Mouse (Mus musculus) kidney, postnatal 0 days (tissue): ENCODE measurements at regions not wholly inside any gene's neighbourhood (a gene's known extent, or its start where the extent isn't known, plus 50 kb on each side); places are given as distances from the start of the nearest gene placed in this dataset.
A peak's percentile ranks its signal among the peaks of the same experiment; 100 is the strongest.

ENCODE experiments used
- ATAC-seq: fragments of 200-750 bp; cut with Nextera tagmentation; replicated peaks from 2 replicates; pipeline ENCODE4 v1.8.0; 2017; ENCODE audit warnings: low read depth, moderate number of reproducible peaks, moderate TSS enrichment, moderate library complexity; ENCODE audit not compliant: low FRiP score
- DNase-seq: peaks from one replicate; pipeline ENCODE4 v3.0.0-alpha.2; 2016; ENCODE audit warnings: low spot score
- H3K27ac ChIP-seq: fragments of 300-500 bp; sonication (generic); 2 replicates; pipeline ENCODE4 v1.5.1; 2014; ENCODE audit warnings: mild to moderate bottlenecking
- H3K27me3 ChIP-seq: fragments of 300-500 bp; sonication (generic); 2 replicates; pipeline ENCODE4 v1.6.1; 2014; ENCODE audit warnings: low read length, mixed read lengths; ENCODE audit not compliant: insufficient read depth
- H3K36me3 ChIP-seq: fragments of 300-500 bp; sonication (generic); 2 replicates; pipeline ENCODE4 v1.6.1; 2014; ENCODE audit warnings: low read length, mixed read lengths; ENCODE audit not compliant: insufficient read depth
- H3K4me1 ChIP-seq: fragments of 300-500 bp; sonication (generic); replicated peaks from 2 replicates; pipeline ENCODE4 v1.6.1; 2014; ENCODE audit warnings: antibody characterized with exemption, low read length, mixed read lengths; ENCODE audit not compliant: insufficient read depth
- H3K4me2 ChIP-seq: fragments of 300-500 bp; sonication (generic); 2 replicates; pipeline ENCODE4 v1.6.1; 2014; ENCODE audit warnings: mild to moderate bottlenecking, low read length, moderate library complexity, mixed read lengths
- H3K4me3 ChIP-seq: fragments of 300-500 bp; sonication (generic); replicated peaks from 2 replicates; pipeline ENCODE4 v1.5.1; 2014; ENCODE audit warnings: low read depth, low read length
- H3K9ac ChIP-seq: fragments of 300-500 bp; sonication (generic); 2 replicates; pipeline ENCODE4 v1.6.1; 2014; ENCODE audit warnings: low read depth, low read length
- H3K9me3 ChIP-seq: fragments of 300-500 bp; sonication (generic); replicated peaks from 2 replicates; pipeline ENCODE4 v1.6.1; 2016; ENCODE audit warnings: low read length, inconsistent platforms, mixed read lengths
- CTCF ChIP-seq: IDR thresholded peaks from 2 replicates; pipeline ENCODE4 v1.5.1; 2016; ENCODE audit warnings: antibody characterized with exemption, low read depth, mild to moderate bottlenecking, moderate library complexity
- WGBS: fragments of 180-500 bp; shearing (Covaris S2); extraction: QIAGEN DNeasy Blood & Tissue Kit; methylation state at CpG from one replicate; pipeline ENCODE4 v1.1.7; 2014; 5-methylcytosine and 5-hydroxymethylcytosine counted together

- WGBS = 91% methylated on average over 1 of the region's 1 CpGs
- H3K27me3 ChIP-seq = no peaks in the 10 kb centered on the region
- no peak for ATAC-seq
Observed at GRCm38 (mm10) chr12:97983390-97983789, 275.9 kb downstream of the Galc start.

GRCm38 (mm10) chr12:97978668-97979067 lies 280.6 kb downstream of the Galc start:
- Histone ChIP-seq H3K4me3 (no peak overlapping the region), H3K4me1 (no peaks in the 10 kb centered on the region), H3K27me3 (no peaks in the 10 kb centered on the region), H3K36me3 (no peaks in the 10 kb centered on the region), H3K9ac (no peak overlapping the region), H3K4me2 (no peak overlapping the region), H3K9me3 (no peaks in the 10 kb centered on the region), H3K27ac (no peak overlapping the region)
- DNase-seq = no peak
- WGBS = 81% methylated on average over 3 of the region's 3 CpGs
- no peak for ATAC-seq
- TF ChIP-seq CTCF = no peak

More at GRCm38 (mm10) chr12:97983390-97983789, 275.9 kb downstream of the Galc start:
- no peak overlapping the region for H3K4me3 ChIP-seq
- H3K9ac ChIP-seq = no peak overlapping the region
- TF ChIP-seq CTCF = no peak
- no peak overlapping the region for H3K4me2 ChIP-seq
- no peaks in the 10 kb centered on the region for H3K36me3 ChIP-seq
- no peaks in the 10 kb centered on the region for H3K4me1 ChIP-seq
- H3K27ac ChIP-seq = no peak overlapping the region
- no peaks in the 10 kb centered on the region for H3K9me3 ChIP-seq
- DNase-seq = no peak

GRCm38 (mm10) chr12:97978178-97978651 lies 281.0 kb downstream of the Galc start:
- Histone ChIP-seq H3K36me3 (no peaks in the 10 kb centered on the region), H3K9ac (no peak overlapping the region), H3K27ac (no peak overlapping the region), H3K27me3 (no peaks in the 10 kb centered on the region), H3K4me3 (no peak overlapping the region), H3K4me1 (no peaks in the 10 kb centered on the region), H3K9me3 (no peaks in the 10 kb centered on the region), H3K4me2 (no peak overlapping the region)
- no peak for TF ChIP-seq CTCF
- DNase-seq (no peak), ATAC-seq (no peak)
- 65% methylated on average over 8 of the region's 8 CpGs for WGBS

GRCm38 (mm10) chr12:97977633-97978032 lies 281.6 kb downstream of the Galc start:
- H3K9ac ChIP-seq = no peak overlapping the region
- no peak overlapping the region for H3K4me2 ChIP-seq
- TF ChIP-seq CTCF = no peak
- no peak for DNase-seq
- 73% methylated on average over 3 of the region's 3 CpGs for WGBS
- no peaks in the 10 kb centered on the region for H3K4me1 ChIP-seq
- no peaks in the 10 kb centered on the region for H3K36me3 ChIP-seq
- no peak overlapping the region for H3K4me3 ChIP-seq
- no peaks in the 10 kb centered on the region for H3K9me3 ChIP-seq
- H3K27ac ChIP-seq = no peak overlapping the region
- no peak for ATAC-seq
- H3K27me3 ChIP-seq = no peaks in the 10 kb centered on the region

GRCm38 (mm10) chr12:97973909-97974510 lies 285.2 kb downstream of the Galc start:
- peak; percentile 62 for TF ChIP-seq CTCF
- Histone ChIP-seq H3K27ac (no peak overlapping the region), H3K9ac (no peak overlapping the region), H3K4me2 (no peak overlapping the region), H3K27me3 (no peaks in the 10 kb centered on the region), H3K4me3 (no peak overlapping the region), H3K9me3 (no peaks in the 10 kb centered on the region), H3K36me3 (no peaks in the 10 kb centered on the region), H3K4me1 (no peaks in the 10 kb centered on the region)
- peak; percentile 50 for DNase-seq
- no peak for ATAC-seq
- 53% methylated on average over 10 of the region's 10 CpGs for WGBS

DNA sequence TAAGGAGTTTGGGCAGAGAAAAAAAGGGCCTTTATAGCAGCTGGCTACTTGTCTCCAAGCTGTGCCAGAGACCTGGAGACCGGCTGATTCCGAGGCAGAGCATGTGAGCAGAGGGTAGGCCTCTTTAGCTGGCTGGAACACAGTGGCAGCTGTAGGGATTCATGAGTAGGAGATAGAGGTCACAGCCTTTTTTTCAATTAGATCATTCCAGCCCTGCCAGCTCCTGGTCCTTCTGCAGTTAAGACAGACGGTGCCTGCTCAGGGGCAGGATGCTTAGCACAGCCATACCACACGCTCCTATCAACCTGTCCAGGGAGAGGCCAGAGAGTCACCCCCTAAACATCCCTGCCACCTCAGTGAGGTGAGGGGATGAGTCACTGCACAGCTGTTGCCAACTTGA lies 302.1 kb downstream of the Galc start:
- H3K9me3 ChIP-seq = no peaks in the 10 kb centered on the region
- no peaks in the 10 kb centered on the region for H3K4me1 ChIP-seq
- no peak for DNase-seq
- 66% methylated on average over 4 of the region's 4 CpGs for WGBS
- H3K36me3 ChIP-seq = no peaks in the 10 kb centered on the region
- ATAC-seq = no peak
- H3K27ac ChIP-seq = no peak overlapping the region
- no peak overlapping the region for H3K4me3 ChIP-seq
- no peak overlapping the region for H3K4me2 ChIP-seq
- TF ChIP-seq CTCF = no peak
- H3K27me3 ChIP-seq = no peaks in the 10 kb centered on the region
- no peak overlapping the region for H3K9ac ChIP-seq

- TF ChIP-seq CTCF = no peak
- 93% methylated on average over 3 of the region's 3 CpGs for WGBS
- Histone ChIP-seq H3K36me3 (no peaks in the 10 kb centered on the region), H3K9me3 (no peaks in the 10 kb centered on the region), H3K27me3 (no peaks in the 10 kb centered on the region), H3K4me2 (no peak overlapping the region), H3K4me3 (no peak overlapping the region), H3K9ac (no peak overlapping the region), H3K4me1 (no peaks in the 10 kb centered on the region), H3K27ac (no peak overlapping the region)
- no peak for ATAC-seq
- DNase-seq = no peak
Observed at GRCm38 (mm10) chr12:97953336-97953735, 305.9 kb downstream of the Galc start.
